Mouse (Mus musculus): ENCODE data around the gene Auts2.

DNA sequence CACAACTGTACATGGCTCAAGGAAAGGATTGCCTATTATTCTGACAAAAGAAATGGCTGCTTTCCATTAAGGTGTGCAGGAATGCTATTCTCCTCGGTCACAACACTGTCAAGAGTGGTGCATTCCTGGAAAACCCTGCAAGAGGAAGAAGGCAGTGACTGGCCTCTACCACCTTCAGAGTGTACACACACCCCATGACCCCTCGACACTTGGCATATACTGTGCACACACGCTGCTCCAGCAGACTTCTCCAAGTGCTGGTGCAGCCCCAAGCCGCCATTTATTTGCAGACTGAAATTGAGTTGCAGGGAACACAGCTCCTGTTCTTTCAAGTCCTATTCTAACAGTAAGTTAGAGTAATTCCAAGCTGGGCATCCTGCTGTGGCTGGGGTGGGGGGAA, 207.4 kb downstream of the Auts2 start:
- no peak for TF ChIP-seq EP300 (IDR thresholded peaks at IDR 0.05; ENCODE audit: low read depth)
- TF ChIP-seq CTCF (IDR thresholded peaks at IDR 0.05; ENCODE audit: low read depth), result no peak
